Mouse (Mus musculus) embryonic facial prominence, embryonic 13.5 days (tissue): ENCODE measurements around the gene Panx2. TPM values are rescaled to one million over a fixed set of nuclear protein-coding genes. Genes with fewer than 3 reads are reported as not detected.

ENCODE experiments used
- ATAC-seq: fragments of 200-750 bp; cut with Nextera tagmentation; 2 replicates; pipeline ENCODE4 v1.8.0; 2017; ENCODE audit warnings: low read depth; ENCODE audit not compliant: insufficient number of reproducible peaks, insufficient read depth, low FRiP score, low TSS enrichment
- H3K27ac ChIP-seq: fragments of 300-500 bp; sonication (generic); 2 replicates; pipeline ENCODE4 v1.5.1; 2015; ENCODE audit warnings: moderate library complexity, mild to moderate bottlenecking, inconsistent platforms
- H3K27me3 ChIP-seq: fragments of 300-500 bp; sonication (generic); 2 replicates; pipeline ENCODE4 v1.6.1; 2015; ENCODE audit warnings: mild to moderate bottlenecking, inconsistent platforms
- H3K36me3 ChIP-seq: fragments of 300-500 bp; sonication (generic); 2 replicates; pipeline ENCODE4 v1.6.1; 2015; ENCODE audit warnings: mild to moderate bottlenecking, inconsistent platforms
- H3K4me1 ChIP-seq: fragments of 300-500 bp; sonication (generic); 2 replicates; pipeline ENCODE4 v1.6.1; 2015; ENCODE audit warnings: inconsistent platforms
- H3K4me2 ChIP-seq: fragments of 300-500 bp; sonication (generic); 2 replicates; pipeline ENCODE4 v1.6.1; 2015; ENCODE audit warnings: moderate library complexity, mild to moderate bottlenecking, inconsistent platforms
- H3K4me3 ChIP-seq: fragments of 300-500 bp; sonication (generic); 2 replicates; pipeline ENCODE4 v1.5.1; 2015; ENCODE audit warnings: mild to moderate bottlenecking, inconsistent platforms
- H3K9ac ChIP-seq: fragments of 300-500 bp; sonication (generic); 2 replicates; pipeline ENCODE4 v1.6.1; 2015; ENCODE audit warnings: mild to moderate bottlenecking, inconsistent platforms
- H3K9me3 ChIP-seq: fragments of 300-500 bp; sonication (generic); 2 replicates; pipeline ENCODE4 v1.6.1; 2016; ENCODE audit warnings: inconsistent platforms
- WGBS: fragments of 180-500 bp; shearing (Covaris S2); methylation state at CpG from one replicate; pipeline ENCODE4 v1.1.7; 2015; ENCODE audit warnings: mixed read lengths; 5-methylcytosine and 5-hydroxymethylcytosine counted together
- polyA plus RNA-seq: library from polyadenylated mRNA; unstranded; fragments of >200 nt; fragmentation: Nextera tagmentation; extraction: Ambion mirVana; gene quantifications from 2 replicates; pipeline ENCODE4 v1.2.1, GENCODE M21; 2015

Gene Panx2
- polyA plus RNA-seq, 1 experiment from 2014 or later: 0.96 TPM

GRCm38 (mm10) chr15:89076156-89076731 is 16.7 kb downstream of the Panx2 start:
- WGBS: under 1% methylated on average over 34 of the region's 39 CpGs

GRCm38 (mm10) chr15:89078208-89078836 is 18.8 kb downstream of the Panx2 start:
- Histone ChIP-seq H3K4me3 (0 out of 2 replicates have a peak overlapping the region, but pooled peaks have one; percentile 6), H3K27me3 (no peaks in the 10 kb centered on the region), H3K4me1 (peaks cover 34% of the 10 kb centered on the region), H3K27ac (no peak overlapping the region), H3K36me3 (peaks cover 37% of the 10 kb centered on the region), H3K9me3 (no peaks in the 10 kb centered on the region), H3K4me2 (peak overlapping the region; percentile 94), H3K9ac (0 out of 2 replicates have a peak overlapping the region, but pooled peaks have one; percentile 88)
- 59% methylated on average over 9 of the region's 9 CpGs for WGBS
- no peak for ATAC-seq

More at GRCm38 (mm10) chr15:89076156-89076731, 16.7 kb downstream of the Panx2 start:
- H3K9me3 ChIP-seq: no peaks in the 10 kb centered on the region
- no peaks in the 10 kb centered on the region for H3K27me3 ChIP-seq
- H3K4me1 ChIP-seq: peaks cover 34% of the 10 kb centered on the region
- peak overlapping the region; percentile 88 for H3K9ac ChIP-seq
- H3K27ac ChIP-seq: peak overlapping the region; percentile 88
- peaks cover 16% of the 10 kb centered on the region for H3K36me3 ChIP-seq
- peak overlapping the region; percentile 94 for H3K4me2 ChIP-seq
- peak overlapping the region; percentile 79 for H3K4me3 ChIP-seq
- ATAC-seq: peak; percentile 27

- H3K4me1 ChIP-seq: peaks cover 10% of the 10 kb centered on the region
- no peak overlapping the region for H3K4me3 ChIP-seq
- H3K9me3 ChIP-seq: no peaks in the 10 kb centered on the region
- no peak overlapping the region for H3K27ac ChIP-seq
- H3K36me3 ChIP-seq: peaks cover 73% of the 10 kb centered on the region
- H3K9ac ChIP-seq: 0 out of 2 replicates have a peak overlapping the region, but pooled peaks have one; percentile 6
- 97% methylated on average over 1 of the region's 1 CpGs for WGBS
- no peak for ATAC-seq
- no peak overlapping the region for H3K4me2 ChIP-seq
- no peaks in the 10 kb centered on the region for H3K27me3 ChIP-seq
Observed at GRCm38 (mm10) chr15:89083906-89084305, 24.4 kb downstream of the Panx2 start.

- WGBS: 82% methylated on average over 2 of the region's 2 CpGs
- Histone ChIP-seq H3K4me1 (peaks cover 13% of the 10 kb centered on the region), H3K27ac (no peak overlapping the region), H3K9me3 (no peaks in the 10 kb centered on the region), H3K4me2 (no peak overlapping the region), H3K4me3 (no peak overlapping the region), H3K9ac (no peak overlapping the region), H3K36me3 (peaks cover 66% of the 10 kb centered on the region), H3K27me3 (no peaks in the 10 kb centered on the region)
- no peak for ATAC-seq
Observed at GRCm38 (mm10) chr15:89084826-89085225, 25.3 kb downstream of the Panx2 start.

GRCm38 (mm10) chr15:89088607-89089247 is 29.2 kb downstream of the Panx2 start, which contains the start of gene Selenoo:
TSS of gene Selenoo (plus strand) at chr15:89089084.
- peak within 1 kb of the TSS; percentile 72; the same call in 1 of the 2 replicates for H3K27ac ChIP-seq
- ATAC-seq: peak; percentile 84
- H3K4me3 ChIP-seq: peak within 1 kb of the TSS; percentile 99
- H3K36me3 ChIP-seq: peaks cover 53% of the 10 kb centered on the region
- peak within 1 kb of the TSS; percentile 98 for H3K4me2 ChIP-seq
- H3K9ac ChIP-seq: peak within 1 kb of the TSS; percentile 97
- H3K4me1 ChIP-seq: peaks cover 23% of the 10 kb centered on the region
- H3K27me3 ChIP-seq: no peaks in the 10 kb centered on the region
- H3K9me3 ChIP-seq: no peaks in the 10 kb centered on the region
- 1% methylated on average over 38 of the region's 38 CpGs for WGBS

GRCm38 (mm10) chr15:89089248-89090051 is 29.9 kb downstream of the Panx2 start:
- peaks cover 53% of the 10 kb centered on the region for H3K36me3 ChIP-seq
- no peaks in the 10 kb centered on the region for H3K9me3 ChIP-seq
- H3K4me2 ChIP-seq: peak overlapping the region; percentile 98
- peak overlapping the region; percentile 97 for H3K9ac ChIP-seq
- WGBS: 3% methylated on average over 68 of the region's 68 CpGs
- H3K27ac ChIP-seq: peak overlapping the region; percentile 72; the same call in 1 of the 2 replicates
- peak; percentile 11; the same call in 1 of the 2 replicates for ATAC-seq
- H3K27me3 ChIP-seq: no peaks in the 10 kb centered on the region
- peak overlapping the region; percentile 99 for H3K4me3 ChIP-seq
- peaks cover 23% of the 10 kb centered on the region for H3K4me1 ChIP-seq

- Histone ChIP-seq H3K4me2 (peak overlapping the region; percentile 98), H3K27ac (no peak overlapping the region), H3K9me3 (no peaks in the 10 kb centered on the region), H3K4me3 (0 out of 2 replicates have a peak overlapping the region, but pooled peaks have one; percentile 99), H3K9ac (no peak overlapping the region), H3K27me3 (no peaks in the 10 kb centered on the region), H3K36me3 (peaks cover 53% of the 10 kb centered on the region), H3K4me1 (peaks cover 23% of the 10 kb centered on the region)
- no peak for ATAC-seq
- WGBS: 69% methylated on average over 4 of the region's 4 CpGs
Observed at GRCm38 (mm10) chr15:89090662-89091061, 31.1 kb downstream of the Panx2 start.

GRCm38 (mm10) chr15:89092181-89092580 is 32.6 kb downstream of the Panx2 start:
- H3K36me3 ChIP-seq: peaks cover 55% of the 10 kb centered on the region
- no peaks in the 10 kb centered on the region for H3K9me3 ChIP-seq
- no peak overlapping the region for H3K4me2 ChIP-seq
- ATAC-seq: no peak
- no peak overlapping the region for H3K9ac ChIP-seq
- H3K4me3 ChIP-seq: no peak overlapping the region
- 82% methylated on average over 5 of the region's 5 CpGs for WGBS
- no peak overlapping the region for H3K27ac ChIP-seq
- peaks cover 23% of the 10 kb centered on the region for H3K4me1 ChIP-seq
- H3K27me3 ChIP-seq: no peaks in the 10 kb centered on the region

- Histone ChIP-seq H3K4me2 (no peak overlapping the region), H3K36me3 (peaks cover 100% of the 10 kb centered on the region), H3K27ac (no peak overlapping the region), H3K4me3 (no peak overlapping the region), H3K9ac (no peak overlapping the region), H3K9me3 (no peaks in the 10 kb centered on the region), H3K27me3 (no peaks in the 10 kb centered on the region), H3K4me1 (no peaks in the 10 kb centered on the region)
- ATAC-seq: no peak
- WGBS: 90% methylated on average over 5 of the region's 5 CpGs
Observed at GRCm38 (mm10) chr15:89097450-89097849, 37.9 kb downstream of the Panx2 start.

- Histone ChIP-seq H3K9me3 (no peaks in the 10 kb centered on the region), H3K36me3 (peaks cover 100% of the 10 kb centered on the region), H3K27ac (no peak overlapping the region), H3K9ac (no peak overlapping the region), H3K27me3 (no peaks in the 10 kb centered on the region), H3K4me2 (no peak overlapping the region), H3K4me1 (no peaks in the 10 kb centered on the region), H3K4me3 (no peak overlapping the region)
- no peak for ATAC-seq
- 86% methylated on average over 7 of the region's 7 CpGs for WGBS
Observed at GRCm38 (mm10) chr15:89098616-89099015, 39.1 kb downstream of the Panx2 start.

GRCm38 (mm10) chr15:89100823-89101222 is 41.3 kb downstream of the Panx2 start:
- no peak for ATAC-seq
- Histone ChIP-seq H3K4me1 (no peaks in the 10 kb centered on the region), H3K27me3 (no peaks in the 10 kb centered on the region), H3K4me2 (no peak overlapping the region), H3K36me3 (peaks cover 100% of the 10 kb centered on the region), H3K4me3 (no peak overlapping the region), H3K27ac (no peak overlapping the region), H3K9ac (no peak overlapping the region), H3K9me3 (no peaks in the 10 kb centered on the region)
- WGBS: 91% methylated on average over 12 of the region's 12 CpGs
